Mouse (Mus musculus) megakaryocyte, adult 5-6 weeks (primary cell): Measurements from ENCODE around the gene Mef2a. TPM values are rescaled to one million over a fixed set of nuclear protein-coding genes. Genes with fewer than 3 reads are reported as not detected.
A peak's percentile ranks its signal among the peaks of the same experiment; 100 is the strongest.

Experiments
- ATAC-seq: 2 replicates; pipeline ENCODE4 v1.8.0; 2016; ENCODE audit warnings: mild to moderate bottlenecking, inconsistent platforms; ENCODE audit not compliant: poor library complexity, severe bottlenecking
- total RNA-seq, 2 experiments: library from RNA; stranded (forward) in 1 of 2; stranded (reverse) in 1 of 2; fragments of 153-499, 151-499 nt in 1 of 2; fragments of 221-1000, 200-1000 nt in 1 of 2; gene quantifications; 2 replicates each; pipeline versions ENCODE4 v1.2.3 to v1.2.4; 2015 to 2017

The Mef2a gene
- total RNA-seq (2015) (154 and 168 TPM in 2 replicates), total RNA-seq (2017) (76.5 and 94.0 TPM in 2 replicates)

GRCm38 (mm10) chr7:67372729-67373583 is at the start of gene Mef2a:
Mef2a (minus strand) TSS chr7:67372858.
- peak; percentile 82 for ATAC-seq

GRCm38 (mm10) chr7:67421476-67422186 is 49.0 kb upstream of the Mef2a start:
- no peak for ATAC-seq

GRCm38 (mm10) chr7:67421088-67421475 is 48.4 kb upstream of the Mef2a start:
- ATAC-seq = no peak

DNA sequence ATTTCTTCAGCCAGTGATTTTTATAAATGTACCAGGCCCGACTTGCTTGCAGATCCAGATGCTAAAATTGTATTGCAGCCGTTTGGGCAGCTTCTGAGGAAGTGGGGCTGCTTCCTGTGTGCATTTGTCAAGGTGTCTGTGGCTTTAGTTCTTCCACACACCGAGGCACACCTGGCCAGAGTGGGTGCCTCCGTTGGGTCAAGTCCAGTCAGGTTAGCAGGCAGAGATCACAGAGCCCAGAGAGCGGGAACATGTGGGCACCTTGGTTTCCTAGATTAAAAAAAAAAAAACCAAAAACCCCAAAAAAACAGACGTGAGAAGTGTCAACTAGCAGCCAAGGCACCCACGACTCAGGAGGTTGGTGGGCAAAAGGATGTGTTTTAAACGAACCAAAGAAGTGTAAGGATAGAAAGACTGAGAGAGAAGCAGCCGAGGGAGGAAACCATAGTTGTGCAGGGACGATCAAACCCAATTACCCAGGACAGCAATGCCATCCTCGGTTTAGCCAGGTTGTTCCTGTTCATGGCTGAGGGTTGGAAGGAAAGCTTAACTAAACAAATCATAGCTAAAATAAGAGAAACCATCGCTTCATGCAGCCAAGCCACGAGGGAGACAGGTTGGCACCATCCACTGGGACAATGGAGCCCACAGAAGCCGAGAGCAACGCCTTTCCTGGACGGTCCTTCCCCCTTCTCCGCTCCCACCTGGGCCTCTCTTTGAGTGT is 47.1 kb upstream of the Mef2a start:
- peak; percentile 63 for ATAC-seq

- ATAC-seq = no peak
These were observed 45.5 kb upstream of the Mef2a start for GRCm38 (mm10) chr7:67418122-67418521.

DNA sequence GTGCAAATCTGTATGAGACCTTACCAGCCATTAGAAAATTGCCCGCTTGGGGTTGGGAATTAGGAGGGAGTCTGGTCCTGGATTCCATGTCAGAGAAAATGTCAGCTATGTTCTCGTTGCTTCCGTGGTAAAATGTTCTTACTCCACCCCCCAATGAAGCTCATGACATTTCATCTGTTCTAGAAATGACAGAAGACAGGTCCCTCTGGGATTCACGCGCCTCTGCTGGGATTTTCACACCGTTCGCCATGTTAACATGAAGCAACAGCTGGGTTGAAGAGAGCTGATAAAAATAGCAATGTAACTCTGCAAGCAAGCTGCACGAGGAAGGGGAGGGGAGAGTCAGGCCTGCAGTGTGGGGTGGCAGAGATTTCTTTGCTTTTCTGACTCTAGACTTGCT is 42.1 kb upstream of the Mef2a start:
- ATAC-seq = no peak

DNA sequence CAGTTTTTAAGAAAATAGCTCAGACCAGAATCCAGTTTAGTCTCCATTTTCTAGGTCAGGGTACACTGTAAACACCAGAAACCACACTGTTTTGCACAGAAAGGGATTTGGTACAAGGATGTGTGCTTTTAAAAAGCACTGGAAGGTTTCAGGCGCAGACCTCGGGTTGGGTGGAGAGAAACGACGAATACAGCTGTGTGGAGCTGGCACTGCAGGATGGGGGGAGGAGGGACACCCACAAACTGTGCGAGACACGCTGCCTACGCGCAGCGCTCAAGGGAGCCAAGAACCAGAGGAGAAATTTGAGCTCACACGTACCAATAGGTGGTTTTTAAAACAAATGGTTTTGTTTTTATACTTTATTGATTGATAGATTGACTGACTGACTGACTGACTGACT is 40.0 kb upstream of the Mef2a start:
- no peak for ATAC-seq

- ATAC-seq = no peak
These were observed 34.4 kb upstream of the Mef2a start for GRCm38 (mm10) chr7:67407019-67407418.

DNA sequence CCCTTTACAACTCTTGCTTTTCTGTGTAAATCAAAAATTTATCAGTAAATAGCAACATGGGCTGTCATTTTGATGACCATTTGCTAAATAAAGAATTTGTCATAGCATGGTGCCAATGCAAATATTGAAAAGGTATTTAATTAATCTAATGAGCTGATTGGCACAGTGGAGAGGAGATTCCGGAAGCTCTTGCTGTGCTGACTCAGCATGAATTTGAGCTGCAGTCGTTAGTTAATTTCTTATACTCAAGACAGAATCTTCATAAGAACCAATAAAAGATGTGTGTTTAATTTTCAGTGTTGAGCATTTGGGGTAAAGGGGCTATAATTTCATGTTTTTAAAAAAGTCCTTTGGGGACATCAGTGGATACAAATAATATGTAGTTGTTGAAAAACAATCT is 31.5 kb upstream of the Mef2a start:
- ATAC-seq = no peak

GRCm38 (mm10) chr7:67402353-67402752 is 29.7 kb upstream of the Mef2a start:
- ATAC-seq = no peak

DNA sequence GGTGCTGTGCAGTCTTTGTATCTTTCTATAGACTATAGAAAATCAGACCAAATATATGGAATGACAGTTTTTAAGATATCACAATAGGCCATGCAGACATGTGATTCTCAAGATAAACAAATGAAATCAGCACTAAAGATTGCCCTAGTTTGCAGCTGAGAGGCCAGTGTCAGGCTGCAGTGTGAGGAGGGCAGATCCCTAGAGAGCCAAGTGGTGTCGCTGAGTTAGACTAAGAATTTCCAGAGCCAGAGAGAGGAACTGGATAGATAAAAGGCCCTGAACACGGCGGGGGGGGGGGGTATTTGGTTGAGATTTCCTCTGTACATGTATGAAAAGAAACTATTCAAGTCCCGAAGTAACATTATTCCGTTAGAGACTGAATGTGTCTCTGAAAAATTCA is 28.7 kb upstream of the Mef2a start:
- ATAC-seq = no peak

GRCm38 (mm10) chr7:67390760-67391159 is 18.1 kb upstream of the Mef2a start:
- no peak for ATAC-seq

GRCm38 (mm10) chr7:67390095-67390494 is 17.4 kb upstream of the Mef2a start:
- no peak for ATAC-seq

GRCm38 (mm10) chr7:67384942-67385872 is 12.5 kb upstream of the Mef2a start:
- ATAC-seq = no peak

DNA sequence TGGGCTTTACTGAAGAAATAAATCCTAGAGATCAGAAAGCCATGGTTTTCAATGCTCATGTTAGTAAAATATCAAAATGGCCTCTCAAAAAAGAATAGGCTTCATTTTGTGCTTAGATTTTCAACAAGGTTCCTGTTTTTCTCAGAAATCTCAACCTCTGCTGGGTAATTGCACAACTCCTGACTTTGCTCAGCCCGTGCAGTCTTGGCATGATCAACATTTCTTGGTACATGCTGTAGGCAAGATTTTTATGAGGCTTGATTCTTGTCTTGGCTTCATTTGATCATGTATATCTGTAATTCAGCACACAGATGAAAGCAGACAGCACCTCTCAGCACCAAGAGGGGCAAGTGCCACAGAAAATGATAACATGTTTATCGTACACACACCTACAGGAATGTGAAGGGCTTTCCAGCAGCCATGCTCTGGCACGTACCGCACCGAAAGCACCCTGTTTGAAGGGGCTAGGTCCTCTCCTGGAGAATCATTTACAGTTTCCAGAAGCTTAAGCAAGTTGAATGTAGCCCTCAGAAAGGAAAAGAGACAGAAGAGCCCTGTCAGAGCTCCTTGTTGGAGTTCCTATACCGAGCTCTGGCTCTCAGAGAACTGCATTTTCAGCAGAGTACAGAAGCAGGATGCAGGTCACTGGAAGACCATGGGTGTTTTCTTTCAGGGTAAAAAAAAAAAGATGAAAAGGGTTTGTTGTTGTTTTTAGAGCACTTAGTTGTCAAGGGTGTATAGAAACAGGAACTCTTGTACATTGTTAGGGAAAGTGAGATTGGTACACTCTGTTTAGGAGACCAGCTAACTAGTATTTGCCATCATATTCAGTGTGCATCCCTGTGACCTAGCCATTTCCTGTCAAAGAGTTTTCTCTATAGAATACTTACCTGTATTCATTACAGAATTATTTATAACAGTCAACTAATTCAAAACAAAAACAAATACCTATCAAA is 7.8 kb upstream of the Mef2a start:
- ATAC-seq = peak; percentile 82

GRCm38 (mm10) chr7:67376796-67377195 is 4.1 kb upstream of the Mef2a start:
- ATAC-seq = no peak

DNA sequence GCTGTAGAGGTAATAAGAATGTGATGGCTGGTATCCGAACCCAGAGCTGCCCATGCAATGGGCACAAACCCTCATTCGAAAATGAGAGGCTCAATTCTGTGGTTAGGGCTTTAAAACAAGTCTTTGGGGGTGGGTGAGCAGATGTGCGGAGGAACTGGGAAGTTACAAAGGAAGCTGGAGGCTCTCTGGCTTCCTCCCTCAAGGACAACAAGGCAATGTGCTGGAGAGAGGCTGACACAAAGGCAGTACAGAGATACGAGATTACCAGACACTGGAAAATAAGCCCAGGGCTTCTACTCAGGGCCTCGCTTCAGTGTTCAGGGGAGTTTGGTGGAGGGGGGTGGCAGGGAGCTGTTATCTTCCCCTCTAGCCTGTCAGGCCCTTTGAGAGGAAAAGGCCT is 1.3 kb upstream of the Mef2a start:
- no peak for ATAC-seq

GRCm38 (mm10) chr7:67373584-67373960 is 914 bp upstream of the Mef2a start:
- ATAC-seq = no peak
